Mouse (Mus musculus): ENCODE data around the gene Epb41l1.

The Epb41l1 gene

GRCm38 (mm10) chr2:156426151-156426550 is 5.4 kb downstream of the Epb41l1 start:
- DNase-seq = no peak

GRCm38 (mm10) chr2:156429836-156430235 is 9.1 kb downstream of the Epb41l1 start:
- no peak for DNase-seq

- no peak for DNase-seq
Observed at GRCm38 (mm10) chr2:156430326-156430725, 9.6 kb downstream of the Epb41l1 start.

GRCm38 (mm10) chr2:156431409-156431808 is 10.7 kb downstream of the Epb41l1 start:
- no peak for DNase-seq

DNA sequence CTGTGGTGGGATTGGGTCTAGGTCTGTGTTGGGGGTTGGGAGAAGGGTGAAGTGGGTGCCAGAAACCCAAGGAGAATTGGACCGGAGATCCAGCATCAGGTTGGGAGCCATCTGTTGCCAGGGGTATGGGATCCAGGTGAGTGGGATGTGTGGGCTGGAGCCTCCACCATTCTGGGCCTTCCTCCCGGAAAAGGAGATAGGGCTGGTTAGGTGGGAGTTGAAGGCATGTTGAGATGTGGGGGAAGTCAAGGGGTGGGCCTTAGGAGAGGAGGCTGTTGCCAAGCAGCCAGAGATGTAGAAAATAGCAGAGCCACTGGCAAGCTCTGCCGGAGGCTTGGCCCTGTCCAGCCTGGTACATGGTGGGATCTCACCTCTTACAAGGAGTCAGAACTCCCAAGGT is 11.4 kb downstream of the Epb41l1 start:
- DNase-seq = peak; percentile 43

- no peak for DNase-seq
Observed at GRCm38 (mm10) chr2:156432874-156433868, 12.5 kb downstream of the Epb41l1 start.

GRCm38 (mm10) chr2:156437637-156438036 is 16.9 kb downstream of the Epb41l1 start:
- no peak for DNase-seq

GRCm38 (mm10) chr2:156439666-156440462 is 19.2 kb downstream of the Epb41l1 start:
- no peak for DNase-seq

GRCm38 (mm10) chr2:156441909-156442308 is 21.2 kb downstream of the Epb41l1 start:
- DNase-seq = no peak

DNA sequence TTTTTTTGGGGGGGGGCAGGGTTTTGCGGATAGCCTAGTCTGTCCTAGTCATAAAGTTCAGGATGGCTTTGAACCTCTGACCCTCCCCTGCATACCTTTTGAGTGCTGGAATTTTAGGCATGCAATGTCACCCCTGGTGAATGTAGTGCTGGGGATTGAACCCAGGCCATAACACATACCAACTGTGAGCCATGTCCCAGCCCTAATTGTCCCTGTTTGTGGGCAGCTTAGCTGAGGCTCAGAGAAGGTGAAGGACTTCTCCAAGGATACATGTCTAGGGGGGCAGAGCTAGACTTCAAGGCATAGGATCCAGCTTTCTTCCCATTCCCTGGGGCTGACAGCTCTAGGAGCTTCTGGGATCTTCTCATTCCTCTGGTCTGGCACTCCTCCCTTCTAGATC is 22.6 kb downstream of the Epb41l1 start:
- no peak for DNase-seq

DNA sequence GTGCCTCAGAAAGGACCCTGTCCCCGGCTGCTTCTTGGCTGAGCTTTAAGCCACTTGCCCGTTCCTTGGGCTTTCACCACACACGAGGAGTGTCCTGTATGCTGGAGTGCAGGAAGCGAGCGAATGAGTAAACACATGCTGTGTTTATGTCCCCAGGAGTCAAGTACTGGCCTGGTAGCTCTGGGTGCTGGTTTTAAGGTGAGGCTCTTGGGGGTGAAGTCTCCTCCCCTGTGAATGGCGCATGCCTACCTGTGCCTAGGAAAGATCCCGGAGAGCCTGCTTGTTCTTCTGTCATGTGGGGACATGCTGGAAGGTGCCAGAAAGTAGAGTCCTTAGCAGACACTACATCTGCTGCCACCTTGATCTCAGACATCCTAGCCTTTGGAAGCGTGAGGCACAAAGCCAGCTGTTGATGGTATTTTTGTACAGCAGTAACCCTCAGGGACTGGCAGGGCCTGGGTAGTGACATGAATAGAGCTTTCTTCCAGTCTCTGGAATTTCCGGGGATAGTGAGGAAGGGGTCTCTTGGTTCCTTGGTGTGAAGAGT is 25.9 kb downstream of the Epb41l1 start:
- DNase-seq = no peak

GRCm38 (mm10) chr2:156447413-156448295 is 26.9 kb downstream of the Epb41l1 start:
- no peak for DNase-seq

DNA sequence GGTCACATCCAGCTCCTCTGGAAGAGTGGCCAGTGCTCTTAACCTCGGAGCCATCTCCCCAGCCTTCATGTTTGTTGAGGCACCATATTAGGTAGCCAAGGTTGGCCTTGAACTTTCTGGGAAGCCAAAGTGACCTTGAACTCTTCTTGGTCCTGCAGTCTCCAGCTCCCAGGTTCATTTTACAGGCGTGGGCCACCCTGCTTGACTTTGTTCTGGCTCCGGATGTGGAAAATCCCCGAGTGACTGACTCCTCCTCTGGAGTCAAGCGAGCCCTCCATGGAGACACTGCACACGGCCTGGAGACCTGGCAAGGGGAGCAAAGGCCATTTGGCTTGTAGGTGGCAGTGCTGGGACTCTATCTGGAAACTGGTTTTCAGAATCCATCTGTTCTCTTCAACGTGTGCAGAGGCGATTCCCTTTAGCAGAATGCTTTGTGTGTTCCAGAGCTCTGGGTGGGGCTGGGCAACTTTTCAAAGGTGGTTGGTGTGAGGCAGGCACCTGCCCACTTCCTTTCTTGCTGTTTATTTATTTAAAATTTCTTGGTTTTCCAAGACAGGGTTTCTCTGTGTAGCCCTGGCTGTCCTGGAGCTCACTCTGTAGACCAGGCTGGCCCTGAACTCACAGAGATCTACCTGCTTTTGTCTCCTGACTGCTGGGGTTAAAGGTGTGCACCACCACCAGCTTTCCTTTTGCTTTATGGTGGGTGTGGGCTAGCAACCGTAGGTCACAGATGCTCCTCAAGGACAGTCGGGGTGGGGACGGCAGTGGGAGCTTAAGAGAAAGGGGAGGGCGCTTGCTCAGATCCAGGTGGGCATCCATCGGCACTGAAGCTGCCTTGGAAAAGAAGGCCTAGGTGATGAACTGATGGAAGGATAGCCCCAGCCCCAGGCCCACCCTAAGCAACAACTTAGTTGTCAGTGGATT is 30.8 kb downstream of the Epb41l1 start:
- no peak for DNase-seq

- no peak for DNase-seq
Observed at GRCm38 (mm10) chr2:156452149-156452536, 31.4 kb downstream of the Epb41l1 start.

DNA sequence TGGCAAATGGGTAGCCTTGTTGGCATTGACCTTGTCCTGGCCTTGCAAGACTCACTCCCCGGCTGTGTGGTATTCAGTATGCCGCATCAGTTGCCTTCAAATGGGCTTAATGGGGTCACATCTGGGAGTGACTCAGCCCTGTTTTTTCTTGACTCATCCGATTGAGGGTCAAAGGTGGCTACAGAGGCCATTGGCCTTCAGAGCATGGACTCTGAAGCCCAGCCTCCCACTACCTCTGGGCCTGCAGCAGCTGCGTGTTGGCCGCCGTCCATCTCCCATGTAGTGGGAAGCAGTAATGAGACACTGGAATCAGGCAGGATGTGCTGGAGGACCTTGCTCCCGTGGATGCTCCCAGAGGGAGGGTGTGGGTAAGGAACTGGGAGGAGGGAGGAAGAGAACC is 33.1 kb downstream of the Epb41l1 start:
- DNase-seq = no peak

GRCm38 (mm10) chr2:156455508-156456108 is 34.9 kb downstream of the Epb41l1 start:
- DNase-seq = no peak

DNA sequence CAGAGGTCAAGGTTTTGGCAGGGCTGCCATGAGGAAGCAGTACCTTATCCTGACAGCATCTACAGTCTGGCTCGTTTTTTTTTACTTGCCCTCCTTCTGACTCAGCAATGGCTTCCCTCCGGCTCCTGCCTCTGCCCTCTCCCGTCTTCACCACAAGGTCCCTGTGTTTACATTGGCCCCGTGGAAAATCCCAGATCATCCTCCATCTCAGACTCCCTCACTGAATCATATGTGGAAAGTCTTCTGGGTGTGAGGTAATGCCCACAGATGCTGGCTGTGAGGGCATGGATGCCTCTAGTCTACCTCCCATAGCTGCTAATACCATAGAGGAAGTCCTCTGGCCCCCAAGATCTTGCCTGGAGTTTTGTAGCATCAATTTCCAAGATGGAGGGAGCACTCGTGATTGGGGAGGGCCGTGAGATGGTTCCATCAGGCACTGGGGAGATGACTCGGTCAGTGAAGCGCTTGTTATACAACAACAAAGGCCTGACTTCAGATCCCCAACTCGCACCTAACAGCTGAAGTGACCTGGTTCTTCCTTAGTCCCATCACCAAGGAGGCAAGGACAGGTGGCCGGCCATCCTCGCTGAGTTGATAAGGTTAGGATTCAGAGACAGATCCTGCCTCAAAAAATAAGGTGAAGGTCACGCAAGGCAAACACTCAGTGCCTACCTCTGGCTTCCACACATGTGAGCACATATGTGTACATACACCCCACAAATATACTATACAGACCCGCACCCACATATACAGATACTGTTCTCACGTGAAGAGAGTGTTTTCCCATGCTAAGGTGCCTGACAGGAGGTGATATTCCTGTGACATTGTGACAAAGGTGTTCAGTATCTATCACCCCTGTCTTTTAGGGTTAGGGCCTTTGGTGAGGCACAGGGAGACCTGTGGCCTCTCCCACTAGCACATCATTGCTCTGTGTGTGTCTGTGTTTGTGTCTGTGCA is 36.0 kb downstream of the Epb41l1 start:
- DNase-seq = no peak

GRCm38 (mm10) chr2:156457343-156457717 is 36.6 kb downstream of the Epb41l1 start:
- DNase-seq = no peak

DNA sequence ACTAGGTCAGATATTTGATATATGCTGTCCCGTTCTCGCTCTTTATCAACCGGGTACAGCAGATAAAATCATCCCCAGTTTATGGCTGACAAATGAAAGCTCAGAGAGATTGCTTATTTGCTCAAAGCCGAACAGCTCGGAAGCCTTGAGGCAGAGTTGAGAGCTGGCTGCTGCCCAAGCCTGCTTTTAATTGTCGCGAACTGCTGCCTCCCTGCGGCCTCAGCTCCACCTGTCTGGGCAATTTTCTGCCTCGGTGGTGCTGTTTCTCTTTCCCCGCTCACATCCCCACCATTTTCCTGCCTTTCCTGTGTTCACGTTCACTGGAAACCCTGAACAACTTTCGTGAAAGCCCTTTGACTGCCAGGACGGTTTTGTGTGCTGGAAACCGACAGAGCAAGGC is 39.8 kb downstream of the Epb41l1 start:
- DNase-seq = peak; percentile 72
